Mouse (Mus musculus) forebrain, embryonic 10.5 days (tissue): Measurements from ENCODE around the gene Neurod2. TPM values are rescaled to one million over a fixed set of nuclear protein-coding genes. Genes with fewer than 3 reads are reported as not detected.

Experiments
- DNase-seq: peaks from one replicate; pipeline ENCODE4 v3.0.0-alpha.2; 2017; ENCODE audit warnings: low spot score; ENCODE audit errors: extremely low spot score
- H3K27ac ChIP-seq: fragments of 300-500 bp; sonication (generic); 2 replicates; pipeline ENCODE4 v1.5.1; 2016; ENCODE audit warnings: mild to moderate bottlenecking
- H3K27me3 ChIP-seq: fragments of 300-500 bp; sonication (generic); 2 replicates; pipeline ENCODE4 v1.6.1; 2016; ENCODE audit warnings: mild to moderate bottlenecking; ENCODE audit not compliant: poor library complexity, severe bottlenecking
- H3K36me3 ChIP-seq: fragments of 300-500 bp; sonication (generic); replicated peaks from 2 replicates; pipeline ENCODE4 v1.6.1; 2016; ENCODE audit warnings: mild to moderate bottlenecking, moderate library complexity
- H3K4me1 ChIP-seq: fragments of 300-500 bp; sonication (generic); 2 replicates; pipeline ENCODE4 v1.6.1; 2016
- H3K4me3 ChIP-seq: fragments of 300-500 bp; sonication (generic); 2 replicates; pipeline ENCODE4 v1.5.1; 2016; ENCODE audit warnings: mild to moderate bottlenecking, moderate library complexity
- H3K9me3 ChIP-seq: fragments of 300-500 bp; sonication (generic); 2 replicates; pipeline ENCODE4 v1.6.1; 2016; ENCODE audit warnings: mild to moderate bottlenecking, moderate library complexity
- WGBS: fragments of 180-500 bp; shearing (Covaris S2); methylation state at CpG from one replicate; pipeline ENCODE4 v1.1.7; 2016; 5-methylcytosine and 5-hydroxymethylcytosine counted together
- polyA plus RNA-seq: library from polyadenylated mRNA; unstranded; fragments of >200 nt; fragmentation: Nextera tagmentation; extraction: Ambion mirVana; gene quantifications from 2 replicates; pipeline ENCODE4 v1.2.1, GENCODE M21; 2016

The Neurod2 gene
- polyA plus RNA-seq, 1 experiment from 2014 or later: 0.14 TPM

- DNase-seq: no peak
- Histone ChIP-seq H3K9me3 (no peaks in the 10 kb centered on the region), H3K4me1 (peaks cover 24% of the 10 kb centered on the region), H3K27ac (no peak overlapping the region), H3K4me3 (no peak overlapping the region), H3K27me3 (peaks cover 55% of the 10 kb centered on the region), H3K36me3 (no peaks in the 10 kb centered on the region)
- WGBS: 47% methylated on average over 5 of the region's 5 CpGs
Observed at GRCm38 (mm10) chr11:98287531-98287930, 41.9 kb downstream of the Neurod2 start.

DNA sequence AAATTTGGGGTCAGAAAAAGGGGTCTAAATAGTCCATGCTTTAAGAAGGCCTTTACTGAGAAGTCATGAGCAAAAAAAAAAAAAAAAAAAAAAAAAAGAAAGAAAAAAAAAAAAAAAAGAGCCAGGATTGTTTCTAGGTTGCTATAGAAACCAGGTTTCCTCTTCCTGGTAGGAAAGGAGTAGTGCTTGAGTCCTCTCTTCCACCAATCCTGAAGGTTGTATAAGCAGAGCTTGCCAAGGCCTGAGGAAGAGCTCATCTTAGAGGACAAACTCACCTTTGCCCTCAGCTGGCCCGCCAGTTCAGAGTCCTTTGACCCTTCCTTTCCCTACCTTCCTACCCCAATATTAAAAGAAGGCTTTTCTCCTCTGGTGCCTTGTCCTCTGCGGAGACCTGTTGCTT, 44.1 kb downstream of the Neurod2 start:
- no peaks in the 10 kb centered on the region for H3K9me3 ChIP-seq
- peaks cover 47% of the 10 kb centered on the region for H3K27me3 ChIP-seq
- peaks cover 8% of the 10 kb centered on the region; the same call in 1 of the 2 replicates for H3K36me3 ChIP-seq
- peaks cover 24% of the 10 kb centered on the region for H3K4me1 ChIP-seq
- H3K27ac ChIP-seq: no peak overlapping the region
- 66% methylated on average over 2 of the region's 2 CpGs for WGBS
- no peak overlapping the region for H3K4me3 ChIP-seq
- no peak for DNase-seq

DNA sequence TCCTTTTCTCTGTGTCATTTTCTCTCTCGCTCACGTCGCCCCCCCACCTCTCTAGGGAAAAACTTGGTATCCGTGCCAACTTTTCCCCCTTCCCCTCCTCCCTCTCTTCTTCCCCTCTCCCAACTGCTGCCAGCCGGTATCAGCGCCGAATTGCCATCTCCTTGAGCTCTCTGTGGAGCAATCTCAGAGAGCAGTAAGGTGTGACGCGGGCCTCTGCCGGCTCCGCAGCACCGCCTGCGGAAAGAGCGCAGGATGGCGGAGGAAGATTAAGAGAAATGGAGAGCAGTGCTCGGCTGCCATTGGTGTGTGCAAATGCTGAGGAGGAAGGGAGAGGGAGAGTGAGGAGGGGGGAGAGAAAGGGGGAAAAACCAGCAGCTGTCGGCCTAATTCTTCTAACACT, 45.2 kb downstream of the Neurod2 start:
- H3K36me3 ChIP-seq: peaks cover 16% of the 10 kb centered on the region
- no peaks in the 10 kb centered on the region for H3K9me3 ChIP-seq
- no peak for DNase-seq
- H3K27ac ChIP-seq: no peak overlapping the region
- WGBS: 3% methylated on average over 16 of the region's 17 CpGs
- peak overlapping the region; percentile 39 for H3K4me3 ChIP-seq
- H3K27me3 ChIP-seq: peaks cover 36% of the 10 kb centered on the region
- H3K4me1 ChIP-seq: peaks cover 24% of the 10 kb centered on the region

DNA sequence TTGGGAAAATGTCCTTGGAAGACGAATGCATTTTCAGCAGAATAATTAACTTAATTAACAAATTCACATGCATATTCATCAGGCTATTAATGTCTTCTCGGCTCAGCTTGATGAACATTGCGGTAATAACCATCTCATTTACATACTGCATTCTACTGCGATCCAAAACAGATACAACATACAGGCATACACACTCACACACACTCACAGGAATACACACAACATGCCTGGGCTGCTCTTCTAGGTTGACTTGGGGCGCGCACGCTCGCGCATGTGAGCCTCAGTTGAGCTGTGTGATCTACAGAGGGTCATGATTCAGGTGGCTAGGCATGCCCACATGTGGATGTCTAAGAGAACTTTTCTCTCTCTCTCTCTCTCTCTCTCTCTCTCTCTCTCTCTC, 45.7 kb downstream of the Neurod2 start:
- DNase-seq: no peak
- Histone ChIP-seq H3K9me3 (no peaks in the 10 kb centered on the region), H3K4me1 (peaks cover 24% of the 10 kb centered on the region), H3K27ac (no peak overlapping the region; the same call in 1 of the 2 replicates), H3K36me3 (peaks cover 21% of the 10 kb centered on the region), H3K27me3 (peaks cover 31% of the 10 kb centered on the region), H3K4me3 (peak overlapping the region; percentile 39; the same call in 1 of the 2 replicates)
- 31% methylated on average over 9 of the region's 9 CpGs for WGBS

Other genes with a start within 250 kb of the Neurod2 start
- gene Fbxl20, start 179.2 kb downstream of the Neurod2 start, polyA plus RNA-seq: 16.9 and 18.3 TPM in 2 replicates
- gene Med1, start 136.4 kb downstream of the Neurod2 start, polyA plus RNA-seq: 77.9 and 78.5 TPM in 2 replicates
- gene Cdk12, start 126.6 kb downstream of the Neurod2 start, polyA plus RNA-seq: 12.7 and 13.0 TPM in 2 replicates
- 0.23 and 0.41 TPM in 2 replicates for gene Ppp1r1b, start 18.8 kb upstream of the Neurod2 start, polyA plus RNA-seq
- 39.8 and 41.0 TPM in 2 replicates for gene Stard3, start 28.7 kb upstream of the Neurod2 start, polyA plus RNA-seq
- gene Tcap, start 54.2 kb upstream of the Neurod2 start, polyA plus RNA-seq: 0.15 TPM in 1 of 2 replicates, not detected in the other
- not detected in 2 replicates for gene Pnmt, start 56.8 kb upstream of the Neurod2 start, polyA plus RNA-seq
- gene Pgap3, start 70.8 kb upstream of the Neurod2 start, polyA plus RNA-seq: 10.0 and 10.1 TPM in 2 replicates
- 18.9 and 21.9 TPM in 2 replicates for gene Erbb2, start 82.8 kb upstream of the Neurod2 start, polyA plus RNA-seq
- 91.2 and 94.3 TPM in 2 replicates for gene Mien1, start 109.3 kb upstream of the Neurod2 start, polyA plus RNA-seq
- 4.1 and 5.6 TPM in 2 replicates for gene Grb7, start 116.7 kb upstream of the Neurod2 start, polyA plus RNA-seq
- gene Ikzf3, start 216.4 kb upstream of the Neurod2 start, polyA plus RNA-seq: 0.07 TPM in 1 of 2 replicates, not detected in the other
- gene Zpbp2, start 221.4 kb upstream of the Neurod2 start, polyA plus RNA-seq: 0.26 and 0.66 TPM in 2 replicates